Mouse (Mus musculus): Measurements from ENCODE around the gene Bmper. TPM values are rescaled to one million over a fixed set of nuclear protein-coding genes. Genes with fewer than 3 reads are reported as not detected.

Gene Bmper
- polyA plus RNA-seq, 1 experiment, result not detected

DNA sequence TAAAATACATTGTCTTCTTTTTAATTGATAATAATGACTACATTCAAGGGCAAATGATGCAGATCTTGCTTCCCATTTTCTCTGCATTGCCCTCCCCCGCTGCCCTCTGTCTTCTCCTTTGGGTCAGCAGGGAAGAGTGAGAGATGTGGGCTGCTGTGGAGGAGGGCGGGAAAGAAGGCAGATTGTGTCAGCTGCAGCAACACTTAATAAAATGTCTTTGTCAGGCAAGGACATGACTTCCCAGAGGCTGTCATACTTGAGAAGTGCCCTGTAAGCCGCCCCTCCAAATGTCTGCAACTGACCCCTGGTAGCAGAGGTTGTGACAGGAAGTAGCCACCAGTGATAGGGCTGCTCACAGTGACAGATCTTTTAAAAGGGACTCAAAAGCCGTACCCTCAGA, 83.3 kb downstream of the Bmper start:
- WGBS, result 88% methylated on average over 4 of the region's 4 CpGs
- no peak overlapping the region for H3K27ac ChIP-seq (ENCODE audit: insufficient read depth, low read depth, low read length)
- no peaks in the 10 kb centered on the region for H3K4me1 ChIP-seq (ENCODE audit: control insufficient read depth, insufficient read depth, low read length)
- TF ChIP-seq POLR2A (IDR thresholded peaks at IDR 0.05; ENCODE audit: insufficient read depth, low read depth, low read length) (no peak), CTCF (IDR thresholded peaks at IDR 0.05; ENCODE audit: insufficient read depth, low read depth, low read length) (no peak)
- H3K4me3 ChIP-seq (ENCODE audit: insufficient read depth, low read depth, low read length), result no peak overlapping the region

DNA sequence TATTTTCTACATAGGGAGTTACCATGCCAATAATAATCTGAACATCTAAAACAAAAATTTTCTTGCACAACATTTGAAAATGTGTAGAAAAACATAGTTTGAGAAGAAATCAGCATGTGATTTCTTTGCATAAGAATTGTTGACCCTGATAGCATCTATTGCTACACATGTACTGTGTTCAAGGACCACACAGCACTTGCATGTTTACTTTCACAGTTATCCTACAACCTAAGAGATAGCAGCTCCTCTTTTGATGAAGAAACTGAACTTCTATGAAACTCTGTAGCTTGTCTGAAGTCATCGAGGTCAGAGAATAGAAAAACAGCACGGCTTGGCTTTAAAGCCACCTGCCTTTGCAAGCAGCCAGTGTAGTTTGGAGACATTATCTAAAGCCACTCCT, 85.0 kb downstream of the Bmper start:
- Histone ChIP-seq H3K4me1 (ENCODE audit: control insufficient read depth, insufficient read depth, low read length) (no peaks in the 10 kb centered on the region), H3K4me3 (ENCODE audit: insufficient read depth, low read depth, low read length) (no peak overlapping the region), H3K27ac (ENCODE audit: insufficient read depth, low read depth, low read length) (no peak overlapping the region)
- 90% methylated on average over 2 of the region's 2 CpGs for WGBS
- TF ChIP-seq POLR2A (IDR thresholded peaks at IDR 0.05; ENCODE audit: insufficient read depth, low read depth, low read length) (no peak), CTCF (IDR thresholded peaks at IDR 0.05; ENCODE audit: insufficient read depth, low read depth, low read length) (no peak)

DNA sequence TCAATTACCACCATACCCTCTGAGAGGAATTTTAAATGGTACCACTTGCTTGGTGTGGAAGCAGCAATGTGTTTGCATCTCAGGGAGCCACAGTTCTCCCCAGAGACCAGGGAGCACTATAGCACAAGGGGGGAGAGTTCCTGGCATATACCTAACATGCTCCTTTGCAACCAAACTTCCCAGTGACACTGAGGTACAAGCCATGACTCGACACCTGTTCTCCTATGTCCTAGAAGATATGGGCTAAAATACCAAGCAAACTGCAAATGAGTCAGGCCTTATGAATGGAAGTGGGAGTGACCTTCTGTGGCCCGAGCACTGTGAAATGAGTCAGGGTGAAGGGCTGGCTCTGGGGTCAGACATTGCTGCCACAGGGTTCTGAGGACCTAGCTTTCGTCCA, 88.1 kb downstream of the Bmper start:
- Histone ChIP-seq H3K4me1 (ENCODE audit: control insufficient read depth, insufficient read depth, low read length) (no peaks in the 10 kb centered on the region), H3K27ac (ENCODE audit: insufficient read depth, low read depth, low read length) (no peak overlapping the region), H3K4me3 (ENCODE audit: insufficient read depth, low read depth, low read length) (no peak overlapping the region)
- TF ChIP-seq POLR2A (IDR thresholded peaks at IDR 0.05; ENCODE audit: insufficient read depth, low read depth, low read length), result no peak
- TF ChIP-seq CTCF (IDR thresholded peaks at IDR 0.05; ENCODE audit: insufficient read depth, low read depth, low read length), result no peak
- WGBS, result 93% methylated on average over 3 of the region's 3 CpGs

DNA sequence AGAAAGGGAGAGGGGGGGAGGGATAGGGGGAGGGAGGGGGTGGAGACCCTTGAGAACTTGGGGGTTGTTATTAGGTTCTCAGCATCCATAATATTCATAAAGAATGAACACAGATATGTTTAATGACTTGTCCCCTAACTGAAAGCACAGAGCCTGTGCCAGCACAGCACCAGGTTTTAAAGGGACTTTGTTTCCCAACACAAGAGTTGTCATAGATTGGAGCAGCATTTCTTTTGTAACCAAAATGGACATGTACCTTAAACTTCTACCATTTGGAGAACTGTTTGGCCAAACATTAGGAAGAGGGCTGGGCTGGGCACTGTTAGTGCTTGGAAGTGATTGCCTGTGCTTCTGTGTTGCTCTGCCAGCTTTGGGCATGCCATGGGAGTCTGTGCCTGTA, 89.1 kb downstream of the Bmper start:
- Histone ChIP-seq H3K27ac (ENCODE audit: insufficient read depth, low read depth, low read length) (no peak overlapping the region), H3K4me1 (ENCODE audit: control insufficient read depth, insufficient read depth, low read length) (no peaks in the 10 kb centered on the region), H3K4me3 (ENCODE audit: insufficient read depth, low read depth, low read length) (no peak overlapping the region)
- TF ChIP-seq CTCF (IDR thresholded peaks at IDR 0.05; ENCODE audit: insufficient read depth, low read depth, low read length) (no peak), POLR2A (IDR thresholded peaks at IDR 0.05; ENCODE audit: insufficient read depth, low read depth, low read length) (no peak)

DNA sequence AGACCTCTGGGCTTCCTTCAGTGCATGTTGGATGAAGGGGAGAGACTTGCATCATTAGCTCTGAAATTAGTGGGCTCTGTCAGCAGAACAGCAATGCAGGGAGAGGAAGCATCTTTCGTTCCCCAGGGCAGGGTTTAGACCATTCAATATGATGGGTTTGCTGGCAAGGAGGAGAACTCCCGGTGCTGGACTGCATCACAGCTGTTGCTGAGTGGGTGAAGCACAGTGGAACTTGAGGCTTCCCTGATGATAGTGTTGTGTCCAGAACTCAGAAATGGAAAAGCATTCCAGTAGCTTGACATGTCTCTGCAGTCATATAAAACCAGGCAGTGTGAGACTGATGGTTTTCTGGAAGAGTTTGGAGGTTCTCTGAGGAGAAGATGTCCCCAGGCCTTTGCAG, 90.0 kb downstream of the Bmper start:
- no peak overlapping the region for H3K27ac ChIP-seq (ENCODE audit: insufficient read depth, low read depth, low read length)
- no peak overlapping the region for H3K4me3 ChIP-seq (ENCODE audit: insufficient read depth, low read depth, low read length)
- no peak for TF ChIP-seq POLR2A (IDR thresholded peaks at IDR 0.05; ENCODE audit: insufficient read depth, low read depth, low read length)
- no peak for TF ChIP-seq CTCF (IDR thresholded peaks at IDR 0.05; ENCODE audit: insufficient read depth, low read depth, low read length)
- 68% methylated on average over 2 of the region's 2 CpGs for WGBS
- no peaks in the 10 kb centered on the region for H3K4me1 ChIP-seq (ENCODE audit: control insufficient read depth, insufficient read depth, low read length)

DNA sequence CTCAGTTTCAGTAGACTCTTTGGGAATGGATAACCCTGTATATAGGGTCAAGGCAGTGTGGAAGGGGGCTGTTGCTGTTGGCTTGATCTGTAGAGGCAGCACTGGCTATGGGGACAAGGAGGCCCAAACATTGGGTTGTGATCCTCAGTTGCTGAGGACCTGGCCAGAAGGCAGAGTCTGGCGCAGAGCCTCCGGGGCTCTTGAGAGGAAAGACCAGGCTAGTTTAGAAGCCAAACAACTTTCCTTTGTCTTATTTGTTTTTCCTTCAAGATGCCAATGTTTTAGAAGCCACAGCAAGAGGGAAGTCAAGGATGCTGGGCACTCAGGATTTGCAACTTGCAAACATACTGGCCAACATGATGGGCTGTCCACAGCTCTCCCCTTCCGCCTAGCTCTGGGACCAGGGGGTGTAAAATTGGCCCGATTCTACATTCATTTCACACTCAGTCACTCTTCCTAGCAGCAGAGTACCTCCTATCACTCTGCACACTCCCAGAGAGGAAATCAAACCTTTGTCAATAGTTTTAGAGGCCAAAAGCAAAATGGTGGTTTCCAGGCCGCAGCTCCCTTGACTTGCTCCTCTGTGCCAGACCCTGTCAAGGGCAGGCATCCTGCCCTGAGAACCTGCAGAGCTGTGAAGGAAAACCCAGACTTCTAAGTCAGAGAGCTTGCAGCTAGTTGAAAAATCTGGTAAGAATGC, 92.9 kb downstream of the Bmper start:
- TF ChIP-seq CTCF (IDR thresholded peaks at IDR 0.05; ENCODE audit: insufficient read depth, low read depth, low read length) (no peak), POLR2A (IDR thresholded peaks at IDR 0.05; ENCODE audit: insufficient read depth, low read depth, low read length) (no peak)
- Histone ChIP-seq H3K4me3 (ENCODE audit: insufficient read depth, low read depth, low read length) (no peak overlapping the region), H3K27ac (ENCODE audit: insufficient read depth, low read depth, low read length) (no peak overlapping the region), H3K4me1 (ENCODE audit: control insufficient read depth, insufficient read depth, low read length) (no peaks in the 10 kb centered on the region)
- WGBS, result 81% methylated on average over 5 of the region's 5 CpGs

DNA sequence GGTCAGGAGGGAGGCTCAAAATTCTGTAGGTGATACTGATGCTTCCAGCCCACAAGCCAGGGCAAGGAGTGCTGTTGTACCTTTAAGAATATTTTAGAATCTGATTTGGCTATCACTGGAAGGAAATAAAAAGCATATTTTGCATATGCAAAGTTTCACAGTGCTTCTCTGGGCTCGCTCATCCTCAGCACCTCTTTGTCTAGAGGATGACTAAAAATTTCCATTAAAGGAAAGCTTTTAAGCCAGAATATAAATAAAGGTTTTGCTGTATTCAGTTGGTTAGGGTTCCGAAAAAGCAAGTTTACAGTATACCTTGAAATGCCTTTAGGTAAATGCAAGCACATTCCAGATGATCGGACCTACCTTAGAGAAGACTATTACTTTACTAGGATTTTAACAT, 105.0 kb downstream of the Bmper start:
- H3K4me1 ChIP-seq (ENCODE audit: control insufficient read depth, insufficient read depth, low read length), result no peaks in the 10 kb centered on the region
- 85% methylated on average over 3 of the region's 3 CpGs for WGBS

DNA sequence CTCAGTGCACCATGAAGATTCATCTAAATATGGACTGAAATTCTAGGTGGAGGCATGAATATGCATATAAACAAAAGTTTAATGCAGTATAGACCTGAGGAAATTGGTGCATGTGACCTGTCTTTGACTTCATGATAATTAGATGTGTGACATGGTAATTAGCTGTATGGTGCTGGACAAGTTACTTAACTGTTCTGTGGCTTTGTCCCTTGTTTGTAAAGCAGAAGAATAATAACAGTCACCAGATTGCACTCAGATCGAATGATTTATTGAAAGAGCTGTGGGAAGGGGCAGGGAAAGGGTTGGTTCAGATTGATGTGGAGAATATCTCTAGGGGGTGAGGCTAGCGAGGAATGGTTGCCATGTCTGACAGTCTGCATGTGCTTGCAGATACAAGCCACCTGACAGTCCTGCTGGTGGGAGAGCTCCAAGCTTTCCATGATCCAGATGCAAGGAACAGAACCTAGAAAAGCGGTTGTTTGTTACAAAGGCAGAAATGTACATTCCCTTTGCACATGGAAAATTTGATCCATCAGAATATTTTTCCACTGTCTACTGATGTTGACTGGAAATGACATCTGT, 110.3 kb downstream of the Bmper start:
- no peaks in the 10 kb centered on the region for H3K4me1 ChIP-seq (ENCODE audit: control insufficient read depth, insufficient read depth, low read length)
- no peak overlapping the region for H3K4me3 ChIP-seq (ENCODE audit: insufficient read depth, low read depth, low read length)
- TF ChIP-seq CTCF (IDR thresholded peaks at IDR 0.05; ENCODE audit: insufficient read depth, low read depth, low read length), result no peak
- no peak for TF ChIP-seq POLR2A (IDR thresholded peaks at IDR 0.05; ENCODE audit: insufficient read depth, low read depth, low read length)
- H3K27ac ChIP-seq (ENCODE audit: insufficient read depth, low read depth, low read length), result no peak overlapping the region
- 76% methylated on average over 3 of the region's 3 CpGs for WGBS

More for the DNA sequence above, 105.0 kb downstream of the Bmper start:
- TF ChIP-seq POLR2A (IDR thresholded peaks at IDR 0.05; ENCODE audit: insufficient read depth, low read depth, low read length), result no peak
- TF ChIP-seq CTCF (IDR thresholded peaks at IDR 0.05; ENCODE audit: insufficient read depth, low read depth, low read length), result no peak
- Histone ChIP-seq H3K4me3 (ENCODE audit: insufficient read depth, low read depth, low read length) (no peak overlapping the region), H3K27ac (ENCODE audit: insufficient read depth, low read depth, low read length) (no peak overlapping the region)

DNA sequence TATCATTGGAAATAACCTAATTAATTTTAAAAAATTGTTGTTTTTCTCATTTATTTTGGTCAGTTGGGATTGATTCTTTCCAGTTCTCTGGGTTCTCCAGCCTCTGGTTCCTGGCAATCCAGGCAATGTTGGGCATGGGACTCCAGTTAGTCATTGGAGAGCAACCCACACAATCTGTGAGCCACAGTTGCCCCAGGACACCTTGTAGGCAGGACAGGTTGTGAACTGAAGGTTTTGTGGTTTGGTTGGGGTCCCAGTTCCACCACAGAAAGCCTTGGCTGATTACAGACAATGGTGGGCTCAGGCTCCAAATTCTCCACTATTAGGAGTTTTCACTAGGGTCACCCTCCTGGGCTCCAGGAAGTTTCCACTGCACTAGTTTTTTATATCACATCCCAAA, 117.7 kb downstream of the Bmper start:
- Histone ChIP-seq H3K27ac (ENCODE audit: insufficient read depth, low read depth, low read length) (no peak overlapping the region), H3K4me3 (ENCODE audit: insufficient read depth, low read depth, low read length) (no peak overlapping the region), H3K4me1 (ENCODE audit: control insufficient read depth, insufficient read depth, low read length) (no peaks in the 10 kb centered on the region)
- TF ChIP-seq CTCF (IDR thresholded peaks at IDR 0.05; ENCODE audit: insufficient read depth, low read depth, low read length), result no peak
